Mouse (Mus musculus): ENCODE data around the gene B9d2.

Gene B9d2

DNA sequence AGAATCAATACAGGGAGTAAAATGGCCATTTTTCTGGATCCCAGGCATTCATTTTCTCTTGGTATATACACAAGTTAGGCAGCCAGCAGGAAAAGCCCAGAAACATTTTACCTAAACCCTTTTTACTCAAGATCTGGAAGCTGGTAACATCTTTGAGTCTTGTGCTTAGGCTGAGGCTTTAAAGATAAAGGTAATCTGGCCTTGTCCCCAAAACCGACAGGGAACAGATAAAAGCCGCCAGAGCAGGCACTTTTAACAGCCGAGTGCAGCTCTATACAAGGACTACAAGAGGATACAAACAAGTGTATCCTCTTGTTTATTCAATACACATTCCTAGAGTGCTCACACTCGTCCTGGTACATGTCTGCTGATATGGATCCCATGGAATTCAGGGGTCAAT lies 54.4 kb downstream of the B9d2 start:
- DNase-seq = no peak
